Mouse (Mus musculus): ENCODE data around the gene Gkap1. TPM values are rescaled to one million over a fixed set of nuclear protein-coding genes. Genes with fewer than 3 reads are reported as not detected.
A peak's percentile ranks its signal among the peaks of the same experiment; 100 is the strongest.

Gkap1 gene
- total RNA-seq, 2 experiments from 2014 or later = 17.4 to 18.2 TPM

- peak in 1 of 2 experiments; percentile 18 for DNase-seq (ENCODE audit: low spot score in 2 of 2)
Observed at GRCm38 (mm10) chr13:58273411-58274258, 1.9 kb downstream of the Gkap1 start.

- no peak for DNase-seq (ENCODE audit: low spot score in 2 of 2)
Observed at GRCm38 (mm10) chr13:58266864-58267263, 8.6 kb downstream of the Gkap1 start.

GRCm38 (mm10) chr13:58263546-58263945, 12.0 kb downstream of the Gkap1 start:
- no peak for DNase-seq (ENCODE audit: low spot score in 2 of 2)

GRCm38 (mm10) chr13:58261674-58262073, 13.8 kb downstream of the Gkap1 start:
- DNase-seq (ENCODE audit: low spot score in 2 of 2) = no peak

- DNase-seq (ENCODE audit: low spot score in 2 of 2) = no peak
Observed at GRCm38 (mm10) chr13:58253268-58253667, 22.2 kb downstream of the Gkap1 start.

GRCm38 (mm10) chr13:58248957-58249356, 26.5 kb downstream of the Gkap1 start:
- DNase-seq (ENCODE audit: low spot score in 2 of 2) = no peak

- no peak for DNase-seq (ENCODE audit: low spot score in 2 of 2)
Observed at GRCm38 (mm10) chr13:58236536-58236935, 39.0 kb downstream of the Gkap1 start.

GRCm38 (mm10) chr13:58232611-58233010, 42.9 kb downstream of the Gkap1 start:
- peak; percentile 31 to 35 for DNase-seq (ENCODE audit: low spot score in 2 of 2)

GRCm38 (mm10) chr13:58232070-58232469, 43.4 kb downstream of the Gkap1 start:
- DNase-seq (ENCODE audit: low spot score in 2 of 2) = no peak

- no peak for DNase-seq (ENCODE audit: low spot score in 2 of 2)
Observed at GRCm38 (mm10) chr13:58228624-58229023, 46.9 kb downstream of the Gkap1 start.

- no peak for DNase-seq (ENCODE audit: low spot score in 2 of 2)
Observed at GRCm38 (mm10) chr13:58225694-58226093, 49.8 kb downstream of the Gkap1 start.

- no peak for DNase-seq (ENCODE audit: low spot score in 2 of 2)
Observed at GRCm38 (mm10) chr13:58220206-58220605, 55.3 kb downstream of the Gkap1 start.

GRCm38 (mm10) chr13:58217536-58217935, 58.0 kb downstream of the Gkap1 start:
- DNase-seq (ENCODE audit: low spot score in 2 of 2) = no peak

GRCm38 (mm10) chr13:58216395-58216794, 59.1 kb downstream of the Gkap1 start:
- DNase-seq (ENCODE audit: low spot score in 2 of 2) = no peak

- DNase-seq (ENCODE audit: low spot score in 2 of 2) = peak; percentile 92 to 93
Observed at GRCm38 (mm10) chr13:58215592-58216341, 59.7 kb downstream of the Gkap1 start, which contains the start of gene Ubqln1. TSS of gene Ubqln1 (minus strand) at chr13:58215653.

- DNase-seq (ENCODE audit: low spot score in 2 of 2) = no peak
Observed at GRCm38 (mm10) chr13:58215253-58215591, 60.3 kb downstream of the Gkap1 start.

- peak in 1 of 2 experiments; percentile 15 for DNase-seq (ENCODE audit: low spot score in 2 of 2)
Observed at GRCm38 (mm10) chr13:58214346-58215252, 60.9 kb downstream of the Gkap1 start.

GRCm38 (mm10) chr13:58213801-58214200, 61.7 kb downstream of the Gkap1 start:
- DNase-seq (ENCODE audit: low spot score in 2 of 2) = no peak

GRCm38 (mm10) chr13:58212530-58212929, 63.0 kb downstream of the Gkap1 start:
- no peak for DNase-seq (ENCODE audit: low spot score in 2 of 2)

- no peak for DNase-seq (ENCODE audit: low spot score in 2 of 2)
Observed at GRCm38 (mm10) chr13:58210441-58210840, 65.1 kb downstream of the Gkap1 start.

GRCm38 (mm10) chr13:58206084-58206483, 69.4 kb downstream of the Gkap1 start:
- DNase-seq (ENCODE audit: low spot score in 2 of 2) = no peak

Measured in left cerebral cortex, adult 18-20 months (tissue).